In the genomic region with DNA sequence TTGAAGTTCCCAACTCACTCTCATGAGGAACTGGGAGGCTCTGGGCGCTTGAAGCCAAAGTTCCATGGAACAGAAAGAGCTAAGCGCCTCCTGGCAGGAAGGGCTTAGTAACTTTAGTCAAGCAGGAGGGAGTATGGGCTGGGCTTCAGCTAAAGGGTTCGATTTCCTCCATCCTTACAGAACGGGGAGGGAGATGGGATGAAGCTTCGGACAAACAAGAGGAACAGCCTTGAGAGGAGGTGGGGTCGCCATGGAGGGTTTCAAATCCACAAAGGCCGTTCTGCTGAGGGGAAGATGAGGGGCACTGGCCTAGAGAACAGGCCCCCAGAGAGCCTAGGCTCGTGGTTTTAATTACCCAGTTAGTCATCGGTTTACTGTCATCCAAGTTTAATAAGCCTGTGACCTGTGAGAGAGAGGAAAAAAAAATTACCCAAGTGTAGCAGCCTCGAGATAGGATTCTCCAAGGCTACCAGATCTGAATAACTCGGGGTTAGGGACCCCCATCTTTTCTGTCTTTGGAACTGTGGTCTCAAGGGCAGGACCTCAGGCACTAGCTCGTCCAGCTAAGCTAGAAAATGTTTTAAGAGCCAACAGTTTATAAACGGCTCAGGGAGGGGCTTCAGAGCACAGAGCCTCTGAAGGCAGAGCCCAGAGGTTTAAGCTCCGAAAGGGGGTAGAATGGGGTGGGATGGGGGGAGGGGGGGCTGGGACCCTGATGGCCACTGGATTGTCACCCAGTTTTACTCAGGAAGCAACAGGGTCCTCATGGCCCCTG, we compare ENCODE assay signal across 7 mouse cellular contexts.
A peak's percentile ranks its signal among the peaks of the same experiment; 100 is the strongest.
DNase-seq lines count a peak whose midpoint lies in the region; ATAC-seq lines count a peak whose summit lies in the region.

No protein-coding gene starts in this region.

- H3K9ac ChIP-seq in embryonic facial prominence, embryonic 15.5 days, result no peak overlapping the region
- H3K9ac ChIP-seq in stomach, embryonic 15.5 days, result no peak overlapping the region

- DNase-seq in retina, embryonic 14.5 days (ENCODE audit: low spot score), result peak; percentile 31
- no peak for DNase-seq in retina, postnatal 1 day
- peak; percentile 41 for DNase-seq in heart, postnatal 25 days (ENCODE audit: low spot score)
- no peak for DNase-seq in adrenal gland, adult 2 months
- no peak for DNase-seq in thymus, postnatal 10 days (ENCODE audit: low spot score in 2 of 2)

- H3K27me3 ChIP-seq in embryonic facial prominence, embryonic 15.5 days, result no peaks in the 10 kb centered on the region
- H3K27me3 ChIP-seq in stomach, embryonic 15.5 days (replicated peaks), result no peaks in the 10 kb centered on the region

- no peaks in the 10 kb centered on the region for H3K9me3 ChIP-seq in embryonic facial prominence, embryonic 15.5 days (replicated peaks)
- H3K9me3 ChIP-seq in stomach, embryonic 15.5 days, result no peaks in the 10 kb centered on the region

- no peaks in the 10 kb centered on the region for H3K36me3 ChIP-seq in embryonic facial prominence, embryonic 15.5 days
- H3K36me3 ChIP-seq in stomach, embryonic 15.5 days, result no peaks in the 10 kb centered on the region

- peak overlapping the region; percentile 86 for H3K27ac ChIP-seq in embryonic facial prominence, embryonic 15.5 days (replicated peaks)
- peak overlapping the region; percentile 63 for H3K27ac ChIP-seq in stomach, embryonic 15.5 days

- peaks cover 47% of the 10 kb centered on the region for H3K4me1 ChIP-seq in embryonic facial prominence, embryonic 15.5 days
- peaks cover 27% of the 10 kb centered on the region for H3K4me1 ChIP-seq in stomach, embryonic 15.5 days

- peak overlapping the region; percentile 17 for H3K4me2 ChIP-seq in embryonic facial prominence, embryonic 15.5 days (replicated peaks)
- peak overlapping the region; percentile 21; the same call in 1 of the 2 replicates for H3K4me2 ChIP-seq in stomach, embryonic 15.5 days

- no peak overlapping the region for H3K4me3 ChIP-seq in embryonic facial prominence, embryonic 15.5 days (replicated peaks)
- no peak overlapping the region for H3K4me3 ChIP-seq in stomach, embryonic 15.5 days (replicated peaks)

- 13% methylated on average over 14 of the region's 14 CpGs for WGBS in embryonic facial prominence, embryonic 15.5 days
- WGBS in stomach, embryonic 15.5 days, result 26% methylated on average over 14 of the region's 14 CpGs

- peak; percentile 26 for ATAC-seq in embryonic facial prominence, embryonic 15.5 days (ENCODE audit: insufficient number of reproducible peaks, low FRiP score, low TSS enrichment, low read depth)
- peak; percentile 32; the same call in 1 of the 2 replicates for ATAC-seq in stomach, embryonic 15.5 days (ENCODE audit: insufficient read depth, low FRiP score, low read depth)

- intact Hi-C loops in heart, postnatal 25 days (cut with DNase I), result no loop called here

Comparison
In these comparisons a context has a peak if more than half of its experiments do, and no peak if none do; other contexts are left out.
1. DNase-seq: peak in retina, embryonic 14.5 days (single experiment) and heart, postnatal 25 days (single experiment); none in retina, postnatal 1 day (single experiment), adrenal gland, adult 2 months (single experiment) and thymus, postnatal 10 days (0 of 2).